Mouse (Mus musculus) brain, embryonic 18.5 days (tissue): ENCODE results near the gene Axin1.
"Not testable (repeated sequence)": the region's sequence is repeated elsewhere in the genome, so short reads cannot be mapped to it uniquely, and the experiment has no call there.

Source experiments
- DNase-seq: peaks from one replicate; pipeline ENCODE4 v3.0.0-alpha.2; 2012; ENCODE audit warnings: low read depth, low spot score

Gene Axin1

GRCm38 (mm10) chr17:26119766-26120710 lies 18.4 kb upstream of the Axin1 start:
- no peak for DNase-seq

GRCm38 (mm10) chr17:26122431-26123140 lies 15.9 kb upstream of the Axin1 start:
- DNase-seq, result no peak

- DNase-seq, result peak; percentile 93
These were observed 15.2 kb upstream of the Axin1 start, which contains the start of gene Mrpl28 for GRCm38 (mm10) chr17:26123267-26123684. TSS of gene Mrpl28 (plus strand) at chr17:26123500.

- no peak for DNase-seq
These were observed 13.9 kb upstream of the Axin1 start for GRCm38 (mm10) chr17:26124560-26124959.

- no peak for DNase-seq
These were observed 13.3 kb upstream of the Axin1 start for GRCm38 (mm10) chr17:26125226-26125625.

- no peak for DNase-seq
These were observed 7.3 kb upstream of the Axin1 start for GRCm38 (mm10) chr17:26131062-26131732.

GRCm38 (mm10) chr17:26131856-26132853 lies 6.3 kb upstream of the Axin1 start:
- DNase-seq, result no peak

- DNase-seq, result no peak
These were observed 1.3 kb upstream of the Axin1 start for GRCm38 (mm10) chr17:26137106-26137750.

GRCm38 (mm10) chr17:26137751-26138130 lies 747 bp upstream of the Axin1 start:
- no peak for DNase-seq

GRCm38 (mm10) chr17:26138901-26139381 lies 453 bp downstream of the Axin1 start:
- DNase-seq, result no peak

GRCm38 (mm10) chr17:26142796-26143195 lies 4.3 kb downstream of the Axin1 start:
- DNase-seq, result no peak

GRCm38 (mm10) chr17:26143386-26143785 lies 4.9 kb downstream of the Axin1 start:
- DNase-seq, result no peak

- DNase-seq, result no peak
These were observed 10.6 kb downstream of the Axin1 start for GRCm38 (mm10) chr17:26149056-26149455.

- no peak for DNase-seq
These were observed 13.6 kb downstream of the Axin1 start for GRCm38 (mm10) chr17:26151886-26152630.

GRCm38 (mm10) chr17:26162736-26163135 lies 24.2 kb downstream of the Axin1 start:
- DNase-seq, result no peak

GRCm38 (mm10) chr17:26168039-26168438 lies 29.6 kb downstream of the Axin1 start:
- DNase-seq, result no peak

- not testable (repeated sequence) for DNase-seq
These were observed 36.8 kb downstream of the Axin1 start for GRCm38 (mm10) chr17:26175248-26175647.

GRCm38 (mm10) chr17:26178611-26179010 lies 40.1 kb downstream of the Axin1 start:
- no peak for DNase-seq

GRCm38 (mm10) chr17:26181179-26181578 lies 42.7 kb downstream of the Axin1 start:
- no peak for DNase-seq
